Mouse (Mus musculus): Measurements from ENCODE around the gene Yeats4.

Gene Yeats4

DNA sequence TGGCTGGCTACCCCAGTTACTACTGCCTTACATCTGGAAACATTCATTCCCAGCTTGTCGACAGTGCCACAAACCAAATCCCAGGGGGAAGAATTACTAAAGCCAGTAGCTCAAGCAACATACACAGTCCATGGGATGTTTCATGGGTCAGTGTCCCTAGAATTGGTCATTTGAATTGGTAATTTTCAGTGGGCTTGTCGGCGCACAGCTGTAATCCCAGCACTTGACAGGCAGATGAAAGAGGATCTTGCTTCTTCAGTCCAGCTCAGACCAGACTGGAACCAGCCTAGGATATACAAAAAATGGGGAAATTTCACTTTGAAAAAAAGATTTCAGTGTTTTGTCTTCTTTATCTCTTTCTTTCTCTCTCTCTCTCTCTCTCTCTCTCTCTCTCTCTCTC is 24.6 kb downstream of the Yeats4 start:
- no peak for DNase-seq

- no peak for DNase-seq
These were observed 27.6 kb downstream of the Yeats4 start for GRCm38 (mm10) chr10:117196696-117197095.

DNA sequence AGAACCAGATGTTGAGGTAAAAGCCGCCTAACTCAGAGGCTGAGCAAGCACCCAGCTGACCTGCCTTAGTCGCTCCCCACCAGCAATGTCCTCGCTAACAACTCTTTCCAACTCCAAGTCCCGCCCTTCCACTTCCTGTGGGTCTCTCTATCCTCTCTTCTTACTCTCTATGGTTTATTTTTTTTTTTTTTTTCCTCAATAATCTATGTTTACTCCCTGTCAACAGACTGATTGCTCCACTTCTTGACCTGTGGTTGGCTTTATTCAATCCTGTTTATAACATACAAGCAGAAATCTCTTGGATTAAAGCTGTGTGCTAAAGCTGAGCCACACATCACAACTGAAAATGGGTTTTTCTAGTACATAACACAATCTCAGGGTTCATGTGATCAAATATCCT is 28.6 kb downstream of the Yeats4 start:
- no peak for DNase-seq

GRCm38 (mm10) chr10:117195005-117195404 is 29.3 kb downstream of the Yeats4 start:
- no peak for DNase-seq

- no peak for DNase-seq
These were observed 30.9 kb downstream of the Yeats4 start for GRCm38 (mm10) chr10:117193364-117193763.

DNA sequence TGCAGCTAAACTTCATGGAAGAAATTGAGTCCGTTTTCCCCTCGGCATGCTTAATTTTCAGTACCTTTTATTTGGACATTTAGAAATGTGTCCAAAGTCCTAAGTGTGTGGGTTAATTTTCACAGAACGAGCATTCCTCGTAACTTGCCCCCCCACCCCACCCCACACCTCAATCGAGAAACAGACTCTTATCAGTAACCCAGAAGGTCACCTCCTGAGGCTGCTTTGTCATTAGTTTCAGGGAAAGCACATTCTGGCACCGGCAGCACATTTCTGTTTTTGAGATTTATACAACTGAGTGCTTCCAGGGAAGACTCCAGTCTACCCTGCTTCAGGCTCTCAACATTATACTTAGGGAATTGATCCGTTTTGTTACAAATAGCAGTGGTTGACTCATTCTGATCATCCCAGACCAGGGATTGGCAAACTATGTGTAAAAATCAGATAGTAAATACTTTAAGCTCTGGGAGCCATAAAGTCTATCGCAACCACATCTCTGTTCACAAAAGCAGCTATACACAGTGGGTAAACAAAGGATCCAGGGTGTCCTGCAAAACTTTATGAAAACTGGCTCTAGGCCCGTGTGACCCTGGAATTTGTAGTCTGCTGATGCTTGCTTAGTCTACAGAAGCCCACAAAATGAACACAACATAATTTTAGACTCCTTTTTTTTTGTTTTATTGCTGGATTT is 38.8 kb downstream of the Yeats4 start:
- DNase-seq = no peak

DNA sequence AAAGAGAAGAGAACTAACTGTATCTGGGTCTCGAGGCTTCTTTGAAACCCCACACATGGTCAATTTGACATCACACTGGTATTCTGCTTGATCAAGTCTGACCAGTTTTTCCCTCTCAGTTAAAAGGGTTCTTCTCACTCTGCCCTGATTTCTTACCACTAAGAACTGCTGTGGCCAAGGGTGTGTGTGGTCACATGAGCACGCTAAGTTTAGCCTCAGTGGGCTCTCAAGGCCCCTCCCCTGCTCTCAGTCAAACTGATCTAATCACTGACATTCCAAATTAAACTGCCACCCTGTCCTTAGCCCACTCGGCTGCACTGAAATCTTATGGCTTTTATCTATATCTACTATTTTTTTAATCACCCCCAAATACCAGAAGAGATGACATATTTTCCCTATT is 43.2 kb downstream of the Yeats4 start:
- no peak for DNase-seq

GRCm38 (mm10) chr10:117174645-117175044 is 49.7 kb downstream of the Yeats4 start:
- no peak for DNase-seq

GRCm38 (mm10) chr10:117173566-117174438 is 50.5 kb downstream of the Yeats4 start:
- DNase-seq = no peak

GRCm38 (mm10) chr10:117173111-117173510 is 51.2 kb downstream of the Yeats4 start:
- DNase-seq = no peak

DNA sequence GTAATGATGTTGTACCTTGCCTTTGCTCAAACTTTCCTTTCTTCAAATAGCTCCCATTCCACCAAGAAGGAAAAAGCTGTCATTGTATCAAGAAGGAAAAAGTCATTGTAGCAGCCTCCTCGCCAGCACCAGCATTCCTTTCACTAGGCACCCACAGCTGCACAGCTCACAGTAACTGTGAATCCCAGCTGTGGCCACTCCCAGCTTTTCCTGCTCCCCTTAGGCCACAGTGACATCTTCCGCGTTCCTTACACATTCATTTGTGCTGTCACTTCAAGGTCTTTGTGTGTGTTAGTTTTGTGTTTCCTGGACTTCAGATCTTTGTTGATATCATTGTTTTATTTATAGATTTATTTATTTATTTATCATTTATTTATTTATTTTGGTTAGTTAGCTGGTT is 52.2 kb downstream of the Yeats4 start:
- no peak for DNase-seq

DNA sequence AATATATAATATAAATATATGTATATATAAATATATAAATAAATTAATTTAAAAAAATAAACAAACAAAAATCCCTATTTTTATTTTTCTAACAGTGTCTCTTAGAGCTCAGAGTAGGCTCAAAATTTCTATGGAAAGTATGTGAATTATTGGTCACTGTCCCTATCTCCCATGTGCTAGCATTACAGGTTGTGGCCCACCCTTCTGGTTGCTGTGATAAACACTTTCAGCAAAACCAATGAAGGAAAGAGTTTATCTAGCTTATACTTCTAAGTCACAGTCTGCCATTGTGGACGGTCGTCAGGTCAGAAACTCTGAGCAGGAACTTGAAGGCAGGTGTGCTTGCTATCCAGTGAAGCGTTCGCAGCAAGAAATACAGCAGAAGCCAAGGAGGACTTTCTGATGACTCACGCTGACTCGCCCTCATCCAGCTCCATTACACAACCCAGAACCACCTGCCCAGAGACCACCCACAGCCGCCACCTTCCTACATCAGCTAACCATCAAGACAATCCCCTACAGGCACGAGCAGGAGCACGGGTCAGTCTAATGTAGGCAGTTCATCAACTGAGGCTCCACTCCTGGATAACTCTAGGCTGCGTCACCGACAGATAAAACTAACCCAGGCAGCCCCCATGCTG is 57.4 kb downstream of the Yeats4 start:
- DNase-seq = no peak

All from kidney, adult 11 months (tissue).